Mouse (Mus musculus) forebrain, embryonic 15.5 days (tissue): ENCODE measurements around the gene Igfbp2. TPM values are rescaled to one million over a fixed set of nuclear protein-coding genes. Genes with fewer than 3 reads are reported as not detected.
A peak's percentile ranks its signal among the peaks of the same experiment; 100 is the strongest.

Experiments
- ATAC-seq: fragments of 200-750 bp; cut with Nextera tagmentation; replicated peaks from 2 replicates; pipeline ENCODE4 v1.8.0; 2017; ENCODE audit warnings: mild to moderate bottlenecking, moderate TSS enrichment, moderate library complexity
- H3K27ac ChIP-seq: fragments of 300-500 bp; sonication (generic); replicated peaks from 2 replicates; pipeline ENCODE4 v1.5.1; 2015; ENCODE audit warnings: mild to moderate bottlenecking, inconsistent platforms
- H3K27me3 ChIP-seq: fragments of 300-500 bp; sonication (generic); 2 replicates; pipeline ENCODE4 v1.6.1; 2015; ENCODE audit warnings: inconsistent platforms
- H3K36me3 ChIP-seq: fragments of 300-500 bp; sonication (generic); 2 replicates; pipeline ENCODE4 v1.6.1; 2015; ENCODE audit warnings: mild to moderate bottlenecking, inconsistent platforms
- H3K4me1 ChIP-seq: fragments of 300-500 bp; sonication (generic); 2 replicates; pipeline ENCODE4 v1.6.1; 2015; ENCODE audit warnings: inconsistent platforms
- H3K4me2 ChIP-seq: fragments of 300-500 bp; sonication (generic); replicated peaks from 2 replicates; pipeline ENCODE4 v1.6.1; 2015; ENCODE audit warnings: mild to moderate bottlenecking, inconsistent platforms
- H3K4me3 ChIP-seq: fragments of 300-500 bp; sonication (generic); 2 replicates; pipeline ENCODE4 v1.5.1; 2015; ENCODE audit warnings: mild to moderate bottlenecking, inconsistent platforms
- H3K9ac ChIP-seq: fragments of 300-500 bp; sonication (generic); replicated peaks from 2 replicates; pipeline ENCODE4 v1.6.1; 2015; ENCODE audit warnings: mild to moderate bottlenecking, inconsistent platforms
- H3K9me3 ChIP-seq: fragments of 300-500 bp; sonication (generic); 2 replicates; pipeline ENCODE4 v1.6.1; 2016; ENCODE audit warnings: inconsistent platforms
- WGBS: fragments of 180-500 bp; shearing (Covaris S2); methylation state at CpG from one replicate; pipeline ENCODE4 v1.1.7; 2015; ENCODE audit warnings: mixed read lengths; 5-methylcytosine and 5-hydroxymethylcytosine counted together
- polyA plus RNA-seq: library from polyadenylated mRNA; unstranded; fragments of >200 nt; fragmentation: Nextera tagmentation; extraction: Ambion mirVana; gene quantifications from 2 replicates; pipeline ENCODE4 v1.2.1, GENCODE M21; 2015

Igfbp2 gene
- polyA plus RNA-seq, 1 experiment from 2014 or later = 343 TPM

DNA sequence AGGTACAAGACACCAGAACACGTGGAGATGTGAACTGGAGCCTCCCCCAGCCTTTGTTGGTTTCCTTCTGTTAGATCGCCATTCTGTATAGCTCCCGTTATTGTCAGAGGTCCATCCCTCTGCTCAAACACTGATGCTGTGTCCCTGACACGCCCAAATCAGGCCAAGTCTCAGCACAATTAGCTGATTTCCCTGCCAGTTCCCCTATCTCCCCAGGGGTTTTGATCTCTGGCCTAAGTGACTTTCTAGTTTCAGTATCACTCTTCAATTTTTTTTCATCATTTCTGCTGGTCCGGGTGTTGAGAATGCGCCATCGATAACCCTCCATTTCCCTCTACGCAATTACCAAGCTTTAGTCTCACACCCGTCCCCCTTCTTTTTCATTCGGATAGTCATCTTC lies 1.4 kb upstream of the Igfbp2 start:
- Histone ChIP-seq H3K4me3 (no peak overlapping the region), H3K4me2 (no peak overlapping the region), H3K9me3 (no peaks in the 10 kb centered on the region), H3K27ac (no peak overlapping the region), H3K4me1 (peaks cover 37% of the 10 kb centered on the region), H3K9ac (no peak overlapping the region), H3K27me3 (no peaks in the 10 kb centered on the region), H3K36me3 (no peaks in the 10 kb centered on the region)
- 46% methylated on average over 10 of the region's 10 CpGs for WGBS
- ATAC-seq = no peak

- Histone ChIP-seq H3K4me3 (peak overlapping the region; percentile 97), H3K36me3 (no peaks in the 10 kb centered on the region), H3K27ac (peak overlapping the region; percentile 84), H3K27me3 (no peaks in the 10 kb centered on the region), H3K4me2 (peak overlapping the region; percentile 88), H3K9me3 (no peaks in the 10 kb centered on the region), H3K4me1 (peaks cover 43% of the 10 kb centered on the region), H3K9ac (peak overlapping the region; percentile 85)
- under 1% methylated on average over 36 of the region's 37 CpGs for WGBS
- peak; percentile 67 for ATAC-seq
Observed at GRCm38 (mm10) chr1:72824707-72825101, 401 bp downstream of the Igfbp2 start.

DNA sequence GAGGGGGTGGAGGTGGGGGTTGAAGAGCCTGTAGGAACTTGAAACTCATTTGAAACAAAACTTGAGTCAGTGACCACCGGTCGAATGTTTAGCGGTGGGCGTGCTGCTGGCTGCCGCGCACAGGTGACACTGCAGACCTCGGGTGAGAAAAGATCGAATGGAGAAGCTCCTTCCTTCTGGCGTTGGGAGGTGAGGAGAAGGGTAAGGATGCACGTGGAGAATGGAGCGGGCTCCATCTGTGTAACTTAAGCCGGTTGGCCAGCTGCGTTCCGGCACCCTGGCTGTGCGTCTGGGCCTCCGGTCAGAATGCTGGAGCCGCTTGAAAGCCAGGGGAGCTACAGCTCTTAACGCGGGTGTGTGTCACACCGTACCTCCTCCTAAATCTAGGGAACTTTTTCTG lies 983 bp downstream of the Igfbp2 start:
- under 1% methylated on average over 20 of the region's 20 CpGs for WGBS
- Histone ChIP-seq H3K4me1 (peaks cover 43% of the 10 kb centered on the region), H3K36me3 (no peaks in the 10 kb centered on the region), H3K9me3 (no peaks in the 10 kb centered on the region), H3K27me3 (no peaks in the 10 kb centered on the region), H3K27ac (peak overlapping the region; percentile 84), H3K4me3 (peak overlapping the region; percentile 97), H3K9ac (peak overlapping the region; percentile 85), H3K4me2 (peak overlapping the region; percentile 88)
- no peak for ATAC-seq

GRCm38 (mm10) chr1:72825921-72826320 lies 1.6 kb downstream of the Igfbp2 start:
- 1% methylated on average over 4 of the region's 4 CpGs for WGBS
- Histone ChIP-seq H3K36me3 (no peaks in the 10 kb centered on the region), H3K9me3 (no peaks in the 10 kb centered on the region), H3K9ac (peak overlapping the region; percentile 85), H3K4me2 (peak overlapping the region; percentile 88), H3K27me3 (no peaks in the 10 kb centered on the region), H3K4me3 (peak overlapping the region; percentile 97), H3K4me1 (peaks cover 43% of the 10 kb centered on the region), H3K27ac (peak overlapping the region; percentile 84)
- no peak for ATAC-seq

DNA sequence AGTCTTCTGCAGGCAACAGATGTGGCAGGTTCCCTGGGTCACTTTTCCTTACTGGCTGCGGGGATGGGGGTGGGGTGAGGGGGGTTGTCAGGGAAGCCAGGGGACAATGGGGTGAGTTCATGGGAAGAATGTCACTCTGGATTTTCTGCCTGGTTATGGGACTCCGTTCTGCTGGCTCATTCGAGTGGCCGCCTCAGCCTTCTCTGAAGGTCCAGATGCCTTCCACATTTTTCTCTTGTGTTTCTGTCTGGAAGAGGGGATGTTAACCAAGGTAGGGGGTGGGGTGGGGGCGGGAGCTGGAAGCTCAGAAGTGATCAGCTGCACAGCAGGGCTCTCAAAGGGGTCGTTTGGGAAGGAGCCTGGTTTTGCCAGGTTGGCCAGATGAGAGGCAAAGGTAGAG lies 2.1 kb downstream of the Igfbp2 start:
- H3K4me2 ChIP-seq = peak overlapping the region; percentile 88
- peak overlapping the region; percentile 97 for H3K4me3 ChIP-seq
- H3K9me3 ChIP-seq = no peaks in the 10 kb centered on the region
- peak overlapping the region; percentile 84 for H3K27ac ChIP-seq
- 0 out of 2 replicates have a peak, but pooled peaks cover 3% of the 10 kb centered on the region for H3K36me3 ChIP-seq
- peak overlapping the region; percentile 85 for H3K9ac ChIP-seq
- whole genome bisulfite sequencing = under 1% methylated on average over 6 of the region's 6 CpGs
- no peaks in the 10 kb centered on the region for H3K27me3 ChIP-seq
- peaks cover 43% of the 10 kb centered on the region for H3K4me1 ChIP-seq
- ATAC-seq = no peak

DNA sequence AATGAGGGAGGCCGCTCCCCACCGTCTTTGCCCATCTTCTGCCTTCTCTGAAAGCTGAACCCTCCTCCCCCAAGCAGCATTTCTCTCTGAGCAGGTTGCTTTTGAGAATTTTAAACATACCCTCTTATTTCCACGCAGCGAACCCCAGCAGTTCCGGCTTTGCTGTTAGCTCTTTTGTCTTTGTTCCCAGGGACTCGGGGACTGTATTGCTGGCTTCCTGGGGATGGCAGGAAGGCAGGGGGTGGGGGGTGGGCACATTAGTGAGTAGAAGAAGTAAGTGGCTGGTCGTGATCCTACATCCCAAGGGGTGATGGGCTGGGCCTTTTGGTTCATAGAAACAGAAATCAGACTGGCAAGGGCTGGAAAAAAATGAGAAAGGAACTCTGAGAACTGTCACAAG lies 2.6 kb downstream of the Igfbp2 start:
- ATAC-seq = peak; percentile 29
- Histone ChIP-seq H3K27ac (peak overlapping the region; percentile 84), H3K4me3 (peak overlapping the region; percentile 97), H3K4me2 (peak overlapping the region; percentile 88), H3K9me3 (no peaks in the 10 kb centered on the region), H3K27me3 (no peaks in the 10 kb centered on the region), H3K9ac (peak overlapping the region; percentile 85), H3K36me3 (0 out of 2 replicates have a peak, but pooled peaks cover 3% of the 10 kb centered on the region), H3K4me1 (peaks cover 43% of the 10 kb centered on the region)
- WGBS = 2% methylated on average over 7 of the region's 7 CpGs

DNA sequence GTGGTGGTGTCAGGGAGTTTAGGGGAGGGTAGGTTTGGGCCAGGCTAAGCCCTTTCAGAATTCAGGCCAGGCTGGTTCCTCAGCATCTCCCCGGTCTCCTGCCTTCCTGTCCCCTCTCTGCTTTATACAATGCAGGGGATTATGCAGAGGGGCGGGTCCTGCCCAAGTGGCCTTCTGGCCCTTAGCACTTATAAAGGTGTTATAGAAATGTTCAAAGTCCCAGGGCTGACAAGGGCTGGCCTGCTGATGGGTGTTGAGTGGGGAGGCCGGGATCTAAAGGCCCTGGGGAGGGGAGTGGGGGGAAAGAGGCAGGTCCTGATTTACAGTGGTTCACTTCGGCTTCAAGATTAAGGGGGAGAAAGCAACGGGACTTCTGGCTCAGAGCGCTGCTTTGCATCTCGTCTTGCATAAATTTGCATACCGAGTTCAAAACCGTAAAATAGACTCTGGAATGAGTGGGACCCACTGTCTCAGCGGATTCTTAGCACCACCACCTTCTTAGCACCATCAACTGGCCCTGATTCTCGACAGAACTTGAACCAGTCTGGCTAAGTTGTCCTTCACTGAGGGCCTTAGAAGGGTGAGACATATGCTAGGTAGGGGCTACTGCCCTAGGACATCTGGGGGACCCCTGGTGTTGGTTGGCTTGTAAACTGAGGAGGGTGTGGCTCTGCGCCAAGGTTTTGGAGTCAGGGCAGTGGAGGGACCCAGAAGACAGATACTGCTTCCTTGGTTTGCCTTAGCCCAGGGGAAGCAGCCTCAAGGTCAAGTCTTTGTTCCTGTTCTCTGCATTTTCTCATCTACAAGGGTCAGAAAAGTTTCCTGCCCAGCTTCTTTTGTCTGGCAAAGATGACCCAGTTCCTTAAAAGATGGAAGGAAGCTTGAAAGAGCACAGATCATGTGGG lies 3.4 kb downstream of the Igfbp2 start:
- H3K4me1 ChIP-seq = peaks cover 49% of the 10 kb centered on the region
- ATAC-seq = peak; percentile 39
- whole genome bisulfite sequencing = 9% methylated on average over 12 of the region's 12 CpGs

GRCm38 (mm10) chr1:72828843-72829242 lies 4.5 kb downstream of the Igfbp2 start:
- Histone ChIP-seq H3K9me3 (no peaks in the 10 kb centered on the region), H3K4me2 (no peak overlapping the region), H3K27me3 (no peaks in the 10 kb centered on the region), H3K4me1 (peaks cover 53% of the 10 kb centered on the region), H3K4me3 (no peak overlapping the region), H3K27ac (no peak overlapping the region), H3K36me3 (0 out of 2 replicates have a peak, but pooled peaks cover 3% of the 10 kb centered on the region), H3K9ac (no peak overlapping the region)
- 95% methylated on average over 5 of the region's 5 CpGs for WGBS
- no peak for ATAC-seq

More for the DNA sequence above, 3.4 kb downstream of the Igfbp2 start:
- Histone ChIP-seq H3K27ac (peak overlapping the region; percentile 84), H3K36me3 (0 out of 2 replicates have a peak, but pooled peaks cover 3% of the 10 kb centered on the region), H3K9me3 (no peaks in the 10 kb centered on the region), H3K4me2 (peak overlapping the region; percentile 88), H3K4me3 (peak overlapping the region; percentile 97), H3K9ac (peak overlapping the region; percentile 85), H3K27me3 (no peaks in the 10 kb centered on the region)

- Histone ChIP-seq H3K9ac (no peak overlapping the region), H3K36me3 (peaks cover 3% of the 10 kb centered on the region; the same call in 1 of the 2 replicates), H3K4me1 (peaks cover 48% of the 10 kb centered on the region), H3K4me2 (no peak overlapping the region), H3K27ac (no peak overlapping the region), H3K27me3 (no peaks in the 10 kb centered on the region), H3K4me3 (no peak overlapping the region), H3K9me3 (no peaks in the 10 kb centered on the region)
- ATAC-seq = no peak
- WGBS = 97% methylated on average over 2 of the region's 2 CpGs
Observed at GRCm38 (mm10) chr1:72830485-72830884, 6.2 kb downstream of the Igfbp2 start.

DNA sequence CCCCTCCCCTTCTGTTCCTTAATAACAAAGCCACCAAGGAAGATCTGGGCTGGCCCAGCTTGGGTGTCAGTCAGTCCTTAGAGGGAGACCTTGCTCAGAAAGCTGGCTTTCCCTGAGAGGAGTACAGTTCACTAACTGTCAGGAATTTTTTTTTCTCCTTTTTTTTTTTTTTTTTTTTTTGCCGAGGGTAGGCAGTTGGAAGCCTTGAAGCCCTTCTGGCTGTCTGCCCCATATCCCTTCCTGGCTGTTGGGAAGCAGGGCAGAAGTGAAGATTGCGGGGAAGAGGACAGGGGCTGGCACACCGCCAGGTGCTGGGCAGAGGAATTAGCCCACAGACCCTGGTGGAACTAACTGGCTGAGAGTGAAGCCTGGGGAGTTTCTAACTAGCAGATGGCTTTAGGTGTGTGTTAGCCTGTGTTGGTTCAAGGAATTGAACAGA lies 8.4 kb downstream of the Igfbp2 start:
- Histone ChIP-seq H3K4me2 (no peak overlapping the region), H3K4me1 (peaks cover 25% of the 10 kb centered on the region), H3K27ac (peak overlapping the region; percentile 35), H3K36me3 (peaks cover 8% of the 10 kb centered on the region), H3K9ac (no peak overlapping the region), H3K27me3 (no peaks in the 10 kb centered on the region), H3K4me3 (no peak overlapping the region), H3K9me3 (no peaks in the 10 kb centered on the region)
- ATAC-seq = peak; percentile 42; the same call in 1 of the 2 replicates
- 31% methylated on average over 3 of the region's 3 CpGs for WGBS

- Histone ChIP-seq H3K27me3 (no peaks in the 10 kb centered on the region), H3K27ac (no peak overlapping the region; the same call in 1 of the 2 replicates), H3K4me2 (no peak overlapping the region), H3K36me3 (peaks cover 12% of the 10 kb centered on the region), H3K4me3 (no peak overlapping the region), H3K9me3 (no peaks in the 10 kb centered on the region), H3K4me1 (peaks cover 18% of the 10 kb centered on the region), H3K9ac (no peak overlapping the region)
- no peak for ATAC-seq
- 60% methylated on average over 4 of the region's 4 CpGs for WGBS
Observed at GRCm38 (mm10) chr1:72833563-72833962, 9.3 kb downstream of the Igfbp2 start.

DNA sequence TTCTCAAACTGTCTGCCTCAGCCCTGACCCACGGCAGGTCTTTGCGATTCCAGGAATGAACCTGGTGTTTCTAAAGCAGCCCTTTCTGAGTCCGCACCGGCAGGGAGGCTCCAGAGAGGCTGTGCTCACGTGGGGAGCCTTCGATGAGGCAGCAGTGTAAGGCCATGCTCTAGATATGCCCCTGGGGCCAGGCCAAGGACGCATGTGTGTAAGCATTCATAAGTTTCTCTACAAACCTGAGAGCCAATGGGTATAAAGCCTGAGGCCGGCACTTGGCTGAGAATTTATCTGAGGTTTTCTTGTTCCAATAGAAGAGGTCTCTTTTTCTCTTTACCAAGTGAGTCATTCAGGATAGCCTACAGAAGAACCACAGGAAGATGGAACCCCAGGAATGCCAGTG lies 15.1 kb downstream of the Igfbp2 start:
- Histone ChIP-seq H3K4me3 (no peak overlapping the region), H3K9me3 (no peaks in the 10 kb centered on the region), H3K4me1 (no peaks in the 10 kb centered on the region), H3K27ac (no peak overlapping the region), H3K4me2 (no peak overlapping the region), H3K9ac (no peak overlapping the region), H3K36me3 (peaks cover 10% of the 10 kb centered on the region; the same call in 1 of the 2 replicates), H3K27me3 (no peaks in the 10 kb centered on the region)
- WGBS = 80% methylated on average over 8 of the region's 8 CpGs
- ATAC-seq = no peak
